Mouse (Mus musculus) lung, postnatal 14 days (tissue): Measurements from ENCODE around the gene Rxrb.

Source experiments
- DNase-seq: peaks from one replicate; pipeline ENCODE4 v3.0.0; 2021

Rxrb gene

GRCm38 (mm10) chr17:34026221-34026620 lies 5.4 kb upstream of the Rxrb start:
- DNase-seq, result no peak

- DNase-seq, result no peak
Observed at GRCm38 (mm10) chr17:34026917-34027655, 4.5 kb upstream of the Rxrb start.

DNA sequence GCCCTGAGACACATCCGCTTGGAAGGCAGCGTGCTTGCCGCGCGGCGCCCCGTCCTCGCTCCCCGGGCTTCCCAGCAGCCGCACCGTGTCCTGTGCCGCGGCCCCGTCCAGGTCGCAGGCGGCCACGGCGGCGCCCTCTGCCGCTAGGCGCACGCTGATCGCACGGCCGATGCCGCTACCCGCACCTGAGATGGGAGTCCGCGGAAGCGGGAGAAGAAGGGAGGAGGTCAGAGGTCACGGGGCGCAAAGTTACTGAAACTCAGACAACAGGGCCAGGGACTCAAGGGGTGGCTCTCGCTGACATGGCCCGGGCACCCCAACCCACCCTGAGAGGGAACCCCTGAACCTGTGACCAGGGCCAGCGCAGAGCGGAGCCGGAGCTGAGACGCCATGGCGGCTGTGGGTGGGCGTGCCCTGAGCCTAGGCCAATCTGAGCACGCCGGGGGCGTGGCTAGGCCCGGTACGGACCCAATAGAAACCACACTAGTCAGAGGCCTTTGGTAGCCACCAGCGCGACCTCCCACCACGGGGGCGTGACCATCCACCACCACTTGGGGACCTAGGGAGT lies 3.9 kb upstream of the Rxrb start, which contains the start of gene H2-Ke6:
H2-Ke6 (minus strand) TSS at position 405 of the 568 bp plus-strand sequence.
- DNase-seq, result peak; percentile 91

DNA sequence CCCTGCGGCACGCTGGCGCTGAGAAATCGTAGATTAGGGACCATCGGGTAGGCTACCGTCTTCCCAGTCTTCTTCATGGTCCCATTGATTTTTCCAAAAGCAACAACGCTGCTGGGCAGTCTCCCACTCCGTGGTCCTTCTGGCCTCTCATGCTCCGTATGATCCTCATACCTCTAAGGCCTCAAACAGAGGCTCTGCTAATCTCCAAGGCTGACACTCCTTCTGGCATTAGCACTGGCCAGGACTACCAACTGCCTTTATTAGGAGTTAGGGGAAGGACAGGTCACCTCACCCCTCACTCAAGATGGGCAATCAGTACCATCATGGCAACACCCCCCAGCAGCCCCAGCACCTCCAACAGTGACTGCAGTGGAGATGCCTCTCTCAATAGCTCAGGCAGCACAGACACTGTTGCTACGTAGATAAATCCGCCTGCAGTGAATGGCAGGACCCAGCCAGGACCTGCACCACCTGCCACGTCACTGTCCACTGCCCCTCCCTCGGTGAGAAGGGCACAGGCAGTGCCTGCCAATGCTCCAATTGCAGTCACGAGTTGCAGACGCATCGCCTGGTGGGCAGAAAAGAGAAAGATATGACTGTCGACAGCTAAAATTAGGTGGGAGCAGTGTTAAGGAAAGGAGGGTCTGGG lies 3.0 kb upstream of the Rxrb start:
- no peak for DNase-seq

DNA sequence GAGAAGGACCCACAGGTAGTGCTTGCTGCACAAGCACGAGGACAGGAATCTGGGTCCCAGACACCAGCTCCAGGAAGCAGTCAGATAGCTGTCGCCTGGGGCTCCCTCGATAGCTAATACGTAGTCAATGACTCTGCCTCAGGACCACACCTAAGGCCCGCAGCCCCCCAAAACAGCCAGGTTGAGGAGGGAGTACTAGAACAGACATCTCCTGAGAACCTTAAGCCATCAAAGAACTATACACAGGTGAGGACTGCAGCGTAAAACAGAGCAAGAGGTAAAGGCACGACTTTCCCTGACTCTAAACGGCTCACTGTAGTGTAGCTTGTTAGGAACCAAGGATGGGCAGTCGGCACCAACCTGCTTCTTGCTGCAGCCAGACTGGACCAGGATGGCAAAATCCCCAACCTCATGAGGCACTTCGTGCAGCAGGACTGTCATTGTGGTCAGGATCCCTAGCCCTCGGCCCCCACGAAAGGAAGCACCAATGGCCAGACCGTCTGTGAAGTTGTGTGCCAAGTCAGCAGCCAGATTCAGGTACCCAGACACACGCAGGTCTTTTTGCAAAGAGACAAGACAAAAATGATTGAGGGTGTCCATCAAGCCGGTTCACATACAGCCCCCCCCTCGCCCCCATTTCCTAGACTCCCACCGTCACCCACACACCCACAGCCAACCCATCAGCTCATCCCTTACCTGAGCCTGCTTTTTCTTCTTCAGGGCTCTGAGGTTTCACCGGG lies 2.3 kb upstream of the Rxrb start:
- no peak for DNase-seq

DNA sequence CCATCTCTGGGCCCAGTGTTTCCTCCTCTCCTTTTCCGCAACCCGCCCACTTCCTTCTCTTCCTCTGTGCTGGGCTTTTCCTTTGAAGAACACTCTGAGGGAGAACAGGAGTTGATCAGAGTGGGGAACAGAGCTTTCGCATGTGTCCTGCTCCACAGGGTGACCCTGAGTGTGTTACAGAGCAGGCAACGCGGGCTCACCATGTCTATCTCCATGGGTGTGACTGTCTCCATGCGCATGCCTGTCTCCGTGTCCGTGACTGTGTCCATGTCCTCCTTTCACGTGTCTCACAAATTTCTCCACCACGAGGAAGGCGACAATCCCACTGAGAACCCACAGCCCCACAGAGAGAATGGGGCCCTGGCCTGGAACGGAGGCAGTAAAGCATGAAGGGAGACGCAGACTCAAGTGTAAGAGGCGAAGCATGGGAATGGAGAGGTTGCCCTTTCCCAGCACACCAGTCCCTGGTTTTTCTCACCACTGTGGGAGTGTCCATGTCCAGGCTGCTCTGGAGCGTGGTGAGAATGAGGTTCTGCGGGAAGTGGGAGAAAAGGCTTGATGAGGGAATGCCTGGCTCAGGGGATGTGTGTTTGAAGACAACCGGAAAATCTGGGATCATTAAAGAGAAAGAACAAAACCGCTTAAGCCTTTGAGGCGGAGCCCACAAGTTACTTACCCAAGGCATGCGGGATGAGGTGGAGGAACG lies 1.6 kb upstream of the Rxrb start:
- DNase-seq, result no peak

DNA sequence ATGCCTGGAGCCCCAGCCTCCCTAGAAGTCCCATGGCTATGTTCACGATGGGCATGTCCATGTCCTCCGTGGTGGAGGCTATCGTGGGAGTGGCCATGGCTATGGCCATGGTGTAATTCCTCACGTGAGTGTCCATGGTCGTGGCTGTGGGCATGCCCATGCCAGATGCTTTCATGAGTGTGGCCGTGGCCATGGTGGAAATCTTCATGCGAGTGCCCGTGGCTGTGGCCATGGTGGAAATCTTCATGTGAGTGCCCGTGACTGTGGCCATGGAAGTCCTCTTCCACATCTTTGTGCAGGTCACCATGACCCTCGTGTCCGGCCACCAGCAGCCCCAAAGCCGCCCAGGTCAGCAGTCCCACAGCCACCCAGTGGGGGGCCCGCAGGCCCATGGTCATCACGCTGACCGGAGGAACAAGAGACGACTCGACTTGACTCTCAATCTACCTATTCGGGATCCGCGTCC lies 718 bp upstream of the Rxrb start:
- no peak for DNase-seq

DNA sequence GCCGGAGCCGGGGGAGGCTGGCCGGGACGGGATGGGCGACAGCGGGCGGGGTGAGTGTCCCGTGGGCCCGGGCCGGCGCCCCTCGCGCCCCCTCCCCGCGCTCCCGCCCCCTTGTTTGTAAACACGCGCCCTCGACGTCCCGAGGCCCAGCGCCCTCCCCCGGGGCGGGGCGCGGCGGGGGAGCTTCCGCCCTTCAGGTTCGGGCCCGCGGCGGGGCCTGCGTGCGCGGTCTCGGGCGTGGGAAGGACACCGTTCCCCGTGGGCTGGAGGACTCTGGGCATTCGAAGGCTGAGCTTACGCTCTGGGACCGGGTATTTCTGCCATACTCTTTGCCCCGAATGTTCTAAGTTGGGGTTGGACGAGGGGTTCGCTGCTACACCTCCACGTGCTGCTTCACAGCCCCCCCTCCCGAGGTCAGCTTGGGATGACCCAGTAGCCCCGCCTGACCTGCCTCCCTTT lies 591 bp downstream of the Rxrb start:
- DNase-seq, result peak; percentile 70

- DNase-seq, result no peak
Observed at GRCm38 (mm10) chr17:34032806-34033205, 1.2 kb downstream of the Rxrb start.

- DNase-seq, result no peak
Observed at GRCm38 (mm10) chr17:34033441-34033840, 1.8 kb downstream of the Rxrb start.

DNA sequence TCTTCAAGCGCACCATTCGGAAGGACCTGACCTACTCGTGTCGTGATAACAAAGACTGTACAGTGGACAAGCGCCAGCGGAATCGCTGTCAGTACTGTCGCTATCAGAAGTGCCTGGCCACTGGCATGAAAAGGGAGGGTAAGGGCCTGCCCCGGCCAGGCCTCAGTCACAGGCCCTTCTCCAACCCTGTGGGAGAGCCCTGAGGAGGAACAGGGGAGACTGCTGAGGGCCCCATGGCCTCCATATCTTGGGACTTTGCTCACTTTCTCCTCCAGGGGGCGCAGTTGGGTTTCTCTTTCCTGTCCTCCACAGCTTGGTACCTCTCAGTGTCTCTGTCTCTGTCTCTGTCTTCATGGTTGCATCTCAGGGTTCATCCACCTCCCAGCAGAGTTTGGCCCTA lies 2.5 kb downstream of the Rxrb start:
- peak; percentile 75 for DNase-seq

DNA sequence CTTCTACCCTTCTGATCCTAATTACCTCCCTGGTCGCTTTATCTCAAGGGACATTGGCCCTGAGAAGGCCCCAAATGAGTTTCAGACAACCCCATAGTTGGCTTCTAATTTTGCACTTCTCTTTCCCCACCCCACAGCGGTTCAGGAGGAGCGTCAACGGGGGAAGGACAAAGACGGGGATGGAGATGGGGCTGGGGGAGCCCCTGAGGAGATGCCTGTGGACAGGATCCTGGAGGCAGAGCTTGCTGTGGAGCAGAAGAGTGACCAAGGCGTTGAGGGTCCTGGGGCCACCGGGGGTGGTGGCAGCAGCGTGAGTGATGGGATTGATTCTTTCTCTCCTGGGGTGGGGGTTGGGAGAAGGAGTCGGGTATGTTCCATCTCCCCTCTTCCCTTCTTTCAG lies 3.9 kb downstream of the Rxrb start:
- DNase-seq, result no peak

DNA sequence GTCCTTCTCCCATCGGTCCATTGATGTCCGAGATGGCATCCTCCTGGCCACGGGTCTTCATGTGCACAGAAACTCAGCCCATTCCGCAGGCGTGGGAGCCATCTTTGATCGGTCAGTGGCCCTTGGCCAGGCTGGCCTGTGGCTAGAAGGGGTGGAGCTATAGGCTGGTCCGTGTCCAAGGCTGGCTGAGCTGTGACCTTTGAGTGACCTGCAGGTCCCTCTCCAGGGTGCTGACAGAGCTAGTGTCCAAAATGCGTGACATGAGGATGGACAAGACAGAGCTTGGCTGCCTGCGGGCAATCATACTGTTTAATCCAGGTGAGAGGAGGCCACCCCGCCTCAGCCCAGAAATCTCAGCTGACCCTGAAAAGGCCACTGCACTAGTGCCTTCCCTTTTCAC lies 5.0 kb downstream of the Rxrb start:
- DNase-seq, result no peak

- DNase-seq, result no peak
Observed at GRCm38 (mm10) chr17:34037241-34037640, 5.6 kb downstream of the Rxrb start.

DNA sequence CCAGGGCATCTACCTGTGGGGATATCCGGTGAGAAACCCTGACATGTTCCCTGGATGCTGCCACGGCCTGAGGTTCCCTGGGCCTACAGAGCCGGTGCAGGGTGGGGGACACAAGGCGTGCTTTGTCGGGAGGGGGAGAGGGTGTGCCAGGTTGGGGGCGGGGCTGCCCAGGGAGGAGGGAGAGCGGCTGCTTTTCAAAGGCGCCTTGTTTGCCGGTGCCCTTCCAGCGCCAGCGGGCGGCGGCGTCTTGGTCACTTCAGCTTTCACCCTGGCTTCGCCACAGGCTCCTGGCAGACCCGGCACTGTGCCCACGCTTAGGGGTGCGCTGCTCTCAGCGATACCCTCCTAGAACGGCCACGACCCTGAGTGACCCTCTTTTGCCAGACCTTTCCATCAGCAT lies 6.8 kb downstream of the Rxrb start:
- no peak for DNase-seq

DNA sequence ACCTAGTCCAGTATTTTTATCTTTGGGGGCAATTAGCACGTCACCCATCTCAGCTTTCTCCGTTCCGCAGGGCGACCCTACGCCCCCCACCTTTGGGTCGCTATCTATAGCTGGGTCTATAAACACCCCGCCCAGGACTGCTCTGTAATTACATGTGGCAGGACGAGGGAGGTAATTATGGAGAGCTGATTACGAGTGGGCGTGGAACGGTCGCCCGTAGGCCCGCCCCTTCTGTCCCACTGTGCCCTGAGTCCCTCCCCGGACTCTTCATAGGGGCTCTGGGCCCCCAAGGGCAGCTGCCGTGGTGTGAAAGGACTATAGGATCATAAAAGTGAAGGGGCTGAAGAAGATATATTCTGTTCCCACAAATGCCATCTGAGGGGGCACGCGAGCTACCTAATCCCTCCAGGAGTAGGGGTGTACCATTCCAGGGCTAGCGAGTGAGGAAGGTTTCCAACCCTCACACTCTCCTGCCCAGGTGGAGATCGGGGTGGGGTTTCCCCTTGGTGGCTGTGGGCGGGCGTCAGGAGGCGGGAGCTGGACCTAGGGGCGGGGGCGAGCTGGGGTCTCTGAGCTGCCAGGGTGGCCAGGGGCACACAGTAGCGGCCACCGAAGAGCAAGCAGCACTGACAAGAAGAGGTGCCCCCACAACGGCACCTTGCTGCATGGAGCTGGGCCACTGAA lies 7.4 kb downstream of the Rxrb start, which contains the start of gene Col11a2:
Col11a2 (plus strand) TSS at position 560 of the 684 bp plus-strand sequence.
- no peak for DNase-seq

- no peak for DNase-seq
Observed at GRCm38 (mm10) chr17:34039562-34040450, 8.2 kb downstream of the Rxrb start.

- DNase-seq, result no peak
Observed at GRCm38 (mm10) chr17:34045941-34046340, 14.3 kb downstream of the Rxrb start.

DNA sequence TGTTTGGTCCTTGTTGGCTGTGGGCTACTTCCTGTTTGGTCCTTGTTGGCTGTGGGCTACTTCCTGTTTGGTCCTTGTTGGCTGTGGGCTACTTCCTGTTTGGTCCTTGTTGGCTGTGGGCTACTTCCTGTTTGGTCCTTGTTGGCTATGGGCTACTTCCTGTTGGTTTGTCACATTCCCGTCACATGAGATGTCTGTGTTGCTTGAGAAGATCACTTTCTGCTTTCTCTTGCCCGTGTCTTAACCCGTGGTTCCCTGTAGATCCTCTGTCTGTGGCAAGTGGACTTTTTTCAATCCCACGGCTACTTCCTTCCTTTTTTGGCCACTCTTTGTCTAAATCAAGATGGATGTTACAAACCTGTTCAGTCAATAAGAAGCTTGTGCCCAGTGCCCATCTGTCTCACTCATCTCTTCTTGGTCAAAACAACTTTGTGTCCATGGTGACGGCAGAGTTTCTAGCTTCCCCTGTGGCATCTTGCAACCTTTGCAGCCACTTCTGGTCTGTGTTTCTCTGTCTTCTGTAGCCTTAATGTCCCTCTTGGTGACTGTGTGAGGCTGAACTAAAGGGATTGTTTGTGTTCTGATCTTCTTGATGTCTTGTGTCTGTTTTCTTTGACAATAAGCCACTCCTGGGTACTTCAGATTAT lies 15.9 kb downstream of the Rxrb start:
- DNase-seq, result no peak

DNA sequence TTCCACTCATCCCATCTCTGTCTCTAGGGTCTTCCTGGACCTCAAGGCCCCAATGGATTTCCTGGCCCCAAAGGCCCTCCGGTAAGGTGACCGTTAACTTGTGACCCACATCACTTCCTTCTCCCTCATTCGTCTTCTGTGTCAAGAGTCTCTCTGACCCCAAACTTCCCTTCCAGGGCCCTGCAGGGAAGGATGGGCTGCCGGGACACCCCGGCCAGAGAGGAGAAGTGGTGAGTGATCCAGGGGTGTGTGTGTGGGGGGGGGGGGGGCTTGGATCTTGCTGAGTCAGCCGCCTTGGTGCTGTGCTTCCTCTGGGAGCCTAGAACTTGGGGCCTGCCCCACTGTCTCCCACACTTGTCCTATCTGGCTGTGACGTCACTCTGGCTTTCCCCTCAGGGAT lies 25.6 kb downstream of the Rxrb start:
- DNase-seq, result no peak
